Mouse (Mus musculus) heart, postnatal 0 days (tissue): Measurements from ENCODE around the gene Aoc1.

Experiments
- CTCF ChIP-seq: IDR thresholded peaks from 2 replicates; pipeline ENCODE4 v1.5.1; 2016; ENCODE audit warnings: antibody characterized with exemption, control low read depth, low read depth
- EP300 ChIP-seq: IDR thresholded peaks from 2 replicates; pipeline ENCODE4 v1.6.1; 2016; ENCODE audit warnings: antibody characterized with exemption, low read depth

DNA sequence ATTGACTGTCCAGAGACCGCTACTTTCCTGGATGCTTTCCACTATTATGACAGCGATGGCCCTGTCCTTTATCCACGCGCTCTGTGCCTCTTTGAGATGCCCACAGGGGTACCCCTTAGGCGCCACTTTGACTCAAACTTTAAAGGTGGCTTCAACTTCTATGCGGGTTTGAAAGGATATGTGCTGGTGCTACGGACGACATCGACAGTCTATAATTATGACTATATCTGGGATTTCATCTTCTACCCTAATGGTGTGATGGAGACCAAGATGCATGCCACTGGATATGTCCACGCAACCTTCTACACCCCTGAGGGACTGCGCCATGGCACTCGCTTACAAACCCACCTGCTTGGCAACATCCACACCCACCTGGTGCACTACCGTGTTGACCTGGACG, 33.7 kb downstream of the Aoc1 start:
- TF ChIP-seq CTCF, result no peak
- no peak for TF ChIP-seq EP300
